Mouse (Mus musculus): ENCODE results near the gene Cry2. TPM values are rescaled to one million over a fixed set of nuclear protein-coding genes. Genes with fewer than 3 reads are reported as not detected.
A peak's percentile ranks its signal among the peaks of the same experiment; 100 is the strongest.

Cry2 gene
- polyA plus RNA-seq, 1 experiment from 2014 or later = 46.8 TPM

DNA sequence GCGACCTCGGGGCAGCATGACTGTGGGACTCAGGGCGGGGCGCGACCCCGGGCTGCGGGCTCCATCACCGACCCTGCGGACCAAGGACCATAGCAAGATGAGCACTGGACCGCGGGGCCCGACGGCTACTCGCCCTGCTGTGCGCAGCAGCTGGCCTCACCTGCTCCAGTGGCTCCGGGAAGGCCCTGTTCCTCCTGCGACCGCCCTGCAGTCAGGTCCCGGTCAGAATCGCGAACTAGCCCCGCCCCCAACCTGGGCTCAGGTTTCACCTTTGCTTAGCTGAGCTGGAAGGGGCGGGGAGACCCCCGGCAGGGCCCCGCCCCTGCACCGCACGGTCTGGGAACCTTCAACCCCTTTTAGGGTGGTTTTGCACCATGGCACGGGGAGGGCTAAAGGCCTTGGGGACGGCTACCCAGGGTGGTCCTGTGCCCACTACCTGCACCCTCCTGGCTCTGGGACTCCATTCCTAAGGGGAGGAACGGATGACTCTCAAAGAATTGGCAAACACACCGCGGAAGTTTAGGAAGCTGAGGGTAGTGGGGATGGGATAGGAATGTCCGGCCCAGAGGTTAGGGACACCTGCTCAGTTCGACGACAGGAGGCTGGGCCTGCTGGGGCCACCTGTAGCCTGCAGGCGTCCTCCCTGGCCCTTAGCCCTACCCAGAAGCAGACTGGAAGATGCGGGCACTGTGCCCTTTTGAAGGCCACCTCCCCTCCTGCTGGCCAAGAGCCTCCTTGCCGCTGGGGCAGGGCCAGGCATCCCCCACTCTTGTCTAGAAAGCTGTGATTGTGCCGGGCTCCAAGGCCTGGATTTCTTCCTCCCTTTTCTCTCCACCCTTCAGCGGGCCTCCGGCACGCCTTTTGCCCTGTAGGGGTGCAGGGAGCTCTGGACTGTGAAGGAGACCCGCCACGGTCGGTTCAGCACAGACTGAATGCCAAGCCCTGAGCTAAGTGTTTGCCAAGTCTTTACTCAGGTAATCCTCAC, 62.7 kb downstream of the Cry2 start:
- Histone ChIP-seq H3K9me3 (ENCODE audit: control insufficient read depth, low read length) (no peaks in the 10 kb centered on the region), H3K9ac (replicated peaks; ENCODE audit: low read depth, low read length) (peak overlapping the region; percentile 48), H3K27me3 (replicated peaks; ENCODE audit: control insufficient read depth, insufficient read depth, low read length) (peaks cover 15% of the 10 kb centered on the region), H3K4me3 (replicated peaks; ENCODE audit: low read length) (peak overlapping the region; percentile 25), H3K4me1 (replicated peaks; ENCODE audit: control insufficient read depth, insufficient read depth, low read length) (peaks cover 40% of the 10 kb centered on the region), H3K27ac (ENCODE audit: low read length) (no peak overlapping the region), H3K36me3 (ENCODE audit: control insufficient read depth, insufficient read depth) (no peaks in the 10 kb centered on the region), H3K4me2 (ENCODE audit: low read length) (peak overlapping the region; percentile 47)
- 2% methylated on average over 44 of the region's 45 CpGs for WGBS
- ATAC-seq = no peak

GRCm38 (mm10) chr2:92370375-92370774, 63.5 kb downstream of the Cry2 start:
- no peak overlapping the region for H3K27ac ChIP-seq (ENCODE audit: low read length)
- H3K4me1 ChIP-seq (replicated peaks; ENCODE audit: control insufficient read depth, insufficient read depth, low read length) = peaks cover 36% of the 10 kb centered on the region
- ATAC-seq = no peak
- H3K27me3 ChIP-seq (replicated peaks; ENCODE audit: control insufficient read depth, insufficient read depth, low read length) = peaks cover 15% of the 10 kb centered on the region
- peak overlapping the region; percentile 25 for H3K4me3 ChIP-seq (replicated peaks; ENCODE audit: low read length)
- H3K36me3 ChIP-seq (ENCODE audit: control insufficient read depth, insufficient read depth) = no peaks in the 10 kb centered on the region; the same call in 1 of the 2 replicates
- peak overlapping the region; percentile 47 for H3K4me2 ChIP-seq (ENCODE audit: low read length)
- H3K9ac ChIP-seq (replicated peaks; ENCODE audit: low read depth, low read length) = peak overlapping the region; percentile 48
- 11% methylated on average over 19 of the region's 19 CpGs for WGBS
- H3K9me3 ChIP-seq (ENCODE audit: control insufficient read depth, low read length) = no peaks in the 10 kb centered on the region

DNA sequence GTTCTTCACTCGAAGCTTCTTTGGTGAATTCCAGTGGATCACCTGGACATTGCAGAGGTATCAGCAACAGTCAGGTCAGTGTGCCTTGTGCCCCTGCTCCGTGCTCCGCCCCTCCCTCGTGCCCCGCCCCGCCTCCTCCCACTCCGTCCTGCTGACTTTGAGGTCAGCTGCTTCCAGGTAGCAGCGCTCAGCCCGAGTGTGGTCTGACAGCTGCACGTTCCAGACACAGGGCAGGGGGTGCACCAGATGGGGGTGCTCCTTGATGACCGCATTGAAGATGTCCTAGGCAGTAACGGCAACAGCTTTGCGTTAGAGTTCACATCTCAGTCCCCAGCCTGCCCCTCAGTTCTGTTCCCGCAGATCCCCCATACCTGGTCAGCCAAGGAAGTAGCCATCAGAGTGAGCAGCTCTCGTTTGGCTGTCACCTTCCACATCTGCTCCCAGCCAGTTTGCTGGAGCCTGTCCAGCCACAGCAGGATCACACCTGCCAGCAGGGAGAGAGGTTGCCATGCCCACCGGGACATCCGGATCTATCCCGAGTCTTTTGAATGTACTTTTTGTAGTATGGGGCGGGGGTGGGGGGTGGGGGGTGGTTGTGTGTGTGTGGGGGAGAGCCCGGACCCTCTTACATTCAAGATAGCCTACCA, 66.3 kb downstream of the Cry2 start:
- Histone ChIP-seq H3K4me2 (ENCODE audit: low read length) (no peak overlapping the region), H3K27ac (ENCODE audit: low read length) (no peak overlapping the region), H3K9ac (replicated peaks; ENCODE audit: low read depth, low read length) (no peak overlapping the region), H3K36me3 (ENCODE audit: control insufficient read depth, insufficient read depth) (peaks cover 8% of the 10 kb centered on the region; the same call in 1 of the 2 replicates), H3K9me3 (ENCODE audit: control insufficient read depth, low read length) (no peaks in the 10 kb centered on the region), H3K27me3 (replicated peaks; ENCODE audit: control insufficient read depth, insufficient read depth, low read length) (peaks cover 15% of the 10 kb centered on the region), H3K4me3 (replicated peaks; ENCODE audit: low read length) (no peak overlapping the region), H3K4me1 (replicated peaks; ENCODE audit: control insufficient read depth, insufficient read depth, low read length) (peaks cover 23% of the 10 kb centered on the region)
- 46% methylated on average over 20 of the region's 20 CpGs for WGBS
- no peak for ATAC-seq

DNA sequence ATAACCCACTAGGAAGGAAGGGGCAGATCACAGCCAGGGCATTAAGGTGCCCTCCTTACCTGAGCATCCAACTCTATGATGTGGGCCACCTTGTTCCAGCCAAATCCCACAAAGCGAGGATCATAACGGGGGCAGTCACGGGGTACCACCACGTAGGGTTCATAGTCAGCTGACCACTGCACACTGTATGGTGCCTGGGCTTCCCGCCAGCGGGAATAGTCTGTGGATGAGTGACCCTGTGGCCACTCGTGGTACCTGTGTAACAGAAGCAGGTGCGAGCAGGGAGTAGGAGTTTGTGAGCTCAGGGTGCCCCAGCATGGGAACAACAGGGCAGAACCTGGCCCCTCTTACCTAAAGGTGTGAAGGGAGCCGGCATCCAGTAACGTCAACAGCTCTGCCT, 68.3 kb downstream of the Cry2 start:
- Histone ChIP-seq H3K4me1 (replicated peaks; ENCODE audit: control insufficient read depth, insufficient read depth, low read length) (peaks cover 9% of the 10 kb centered on the region), H3K27ac (ENCODE audit: low read length) (no peak overlapping the region), H3K27me3 (replicated peaks; ENCODE audit: control insufficient read depth, insufficient read depth, low read length) (peaks cover 8% of the 10 kb centered on the region), H3K9ac (replicated peaks; ENCODE audit: low read depth, low read length) (no peak overlapping the region), H3K4me3 (replicated peaks; ENCODE audit: low read length) (no peak overlapping the region), H3K9me3 (ENCODE audit: control insufficient read depth, low read length) (no peaks in the 10 kb centered on the region), H3K36me3 (ENCODE audit: control insufficient read depth, insufficient read depth) (peaks cover 8% of the 10 kb centered on the region; the same call in 1 of the 2 replicates), H3K4me2 (ENCODE audit: low read length) (no peak overlapping the region)
- ATAC-seq = no peak
- 91% methylated on average over 10 of the region's 10 CpGs for WGBS

DNA sequence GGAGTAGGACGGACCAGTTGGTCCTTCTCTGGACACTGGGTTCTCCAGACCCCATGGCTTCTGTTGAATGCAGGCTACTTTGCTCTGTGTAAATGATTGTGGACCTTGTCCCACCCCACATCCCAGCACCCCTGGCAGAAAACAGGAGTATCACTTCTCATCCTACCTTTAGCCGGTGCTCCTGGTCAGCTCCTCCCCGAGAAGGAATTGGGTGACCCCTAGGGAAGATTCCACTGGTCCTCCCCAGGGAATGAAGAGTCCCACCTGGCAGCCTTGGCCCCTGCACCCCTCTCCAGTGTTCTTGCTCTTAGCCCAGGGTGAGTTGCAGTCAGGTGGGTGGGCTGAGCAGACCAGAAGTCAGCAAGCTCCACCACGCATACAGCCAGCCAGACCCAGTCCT, 69.8 kb downstream of the Cry2 start:
- Histone ChIP-seq H3K4me2 (ENCODE audit: low read length) (no peak overlapping the region), H3K36me3 (ENCODE audit: control insufficient read depth, insufficient read depth) (peaks cover 8% of the 10 kb centered on the region; the same call in 1 of the 2 replicates), H3K4me1 (replicated peaks; ENCODE audit: control insufficient read depth, insufficient read depth, low read length) (peaks cover 10% of the 10 kb centered on the region; the same call in 1 of the 2 replicates), H3K9ac (replicated peaks; ENCODE audit: low read depth, low read length) (no peak overlapping the region), H3K27me3 (replicated peaks; ENCODE audit: control insufficient read depth, insufficient read depth, low read length) (no peaks in the 10 kb centered on the region), H3K9me3 (ENCODE audit: control insufficient read depth, low read length) (no peaks in the 10 kb centered on the region), H3K4me3 (replicated peaks; ENCODE audit: low read length) (no peak overlapping the region), H3K27ac (ENCODE audit: low read length) (no peak overlapping the region)
- ATAC-seq = no peak
- 93% methylated on average over 4 of the region's 4 CpGs for WGBS

DNA sequence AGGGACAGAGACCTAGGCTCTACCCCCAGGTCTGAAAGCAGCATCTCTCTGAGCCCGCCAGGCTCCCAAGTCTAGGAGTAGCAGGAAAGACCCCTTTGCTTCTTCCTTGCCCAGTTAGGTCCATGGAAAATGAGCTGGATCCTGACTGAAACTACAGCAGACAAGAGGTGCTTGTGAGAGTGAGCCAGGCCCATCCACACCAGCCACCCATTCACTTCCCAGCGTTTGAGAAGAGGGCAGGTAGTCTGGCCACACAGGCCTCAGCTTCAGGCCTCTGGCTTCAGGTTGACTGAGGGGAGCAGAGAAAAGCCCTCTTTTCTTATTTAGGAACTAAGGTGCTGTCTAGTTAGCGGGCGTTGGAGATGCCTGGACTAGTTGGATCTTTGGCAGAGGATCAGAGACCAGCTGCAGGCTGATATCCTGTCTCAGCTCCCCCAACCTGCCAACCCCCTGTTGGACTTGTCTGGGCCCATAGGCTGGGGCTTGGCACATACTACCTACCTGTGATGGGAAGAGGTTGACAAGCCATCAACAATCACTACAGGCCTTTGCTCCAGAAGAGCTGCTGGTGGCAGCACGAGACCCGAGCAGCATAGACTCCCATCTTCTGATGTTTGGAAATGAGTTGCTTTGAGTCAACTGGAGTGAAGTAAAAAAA, 71.1 kb downstream of the Cry2 start:
- 89% methylated on average over 6 of the region's 6 CpGs for WGBS
- Histone ChIP-seq H3K4me2 (ENCODE audit: low read length) (no peak overlapping the region), H3K9me3 (ENCODE audit: control insufficient read depth, low read length) (no peaks in the 10 kb centered on the region), H3K4me3 (replicated peaks; ENCODE audit: low read length) (no peak overlapping the region), H3K4me1 (replicated peaks; ENCODE audit: control insufficient read depth, insufficient read depth, low read length) (peaks cover 10% of the 10 kb centered on the region; the same call in 1 of the 2 replicates), H3K9ac (replicated peaks; ENCODE audit: low read depth, low read length) (no peak overlapping the region), H3K27ac (ENCODE audit: low read length) (no peak overlapping the region), H3K36me3 (ENCODE audit: control insufficient read depth, insufficient read depth) (peaks cover 10% of the 10 kb centered on the region; the same call in 1 of the 2 replicates), H3K27me3 (replicated peaks; ENCODE audit: control insufficient read depth, insufficient read depth, low read length) (no peaks in the 10 kb centered on the region)
- ATAC-seq = no peak

DNA sequence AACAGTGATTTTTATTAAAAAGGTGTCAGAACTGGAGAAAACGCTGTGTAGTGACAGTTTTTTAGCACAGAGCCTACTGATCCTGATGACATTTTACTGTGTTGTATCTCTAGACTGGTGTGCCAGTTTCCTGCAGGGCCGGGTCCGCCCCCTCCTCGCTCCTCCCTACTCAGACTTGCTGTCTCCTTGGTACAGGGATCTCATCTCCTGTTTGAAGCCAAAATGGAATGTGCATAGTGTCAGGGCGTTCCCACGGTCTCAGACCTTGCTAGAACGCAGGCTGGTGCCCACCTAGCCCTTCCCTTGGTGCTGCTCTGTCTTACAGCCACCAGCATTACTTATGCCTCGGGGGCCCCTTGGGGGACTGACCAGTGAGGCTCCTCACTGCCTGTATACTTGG, 72.0 kb downstream of the Cry2 start:
- Histone ChIP-seq H3K4me3 (replicated peaks; ENCODE audit: low read length) (no peak overlapping the region), H3K4me2 (ENCODE audit: low read length) (no peak overlapping the region), H3K9ac (replicated peaks; ENCODE audit: low read depth, low read length) (no peak overlapping the region), H3K27ac (ENCODE audit: low read length) (no peak overlapping the region), H3K9me3 (ENCODE audit: control insufficient read depth, low read length) (no peaks in the 10 kb centered on the region), H3K4me1 (replicated peaks; ENCODE audit: control insufficient read depth, insufficient read depth, low read length) (peaks cover 10% of the 10 kb centered on the region; the same call in 1 of the 2 replicates), H3K27me3 (replicated peaks; ENCODE audit: control insufficient read depth, insufficient read depth, low read length) (no peaks in the 10 kb centered on the region), H3K36me3 (ENCODE audit: control insufficient read depth, insufficient read depth) (peaks cover 14% of the 10 kb centered on the region; the same call in 1 of the 2 replicates)
- ATAC-seq = no peak
- 87% methylated on average over 8 of the region's 8 CpGs for WGBS

DNA sequence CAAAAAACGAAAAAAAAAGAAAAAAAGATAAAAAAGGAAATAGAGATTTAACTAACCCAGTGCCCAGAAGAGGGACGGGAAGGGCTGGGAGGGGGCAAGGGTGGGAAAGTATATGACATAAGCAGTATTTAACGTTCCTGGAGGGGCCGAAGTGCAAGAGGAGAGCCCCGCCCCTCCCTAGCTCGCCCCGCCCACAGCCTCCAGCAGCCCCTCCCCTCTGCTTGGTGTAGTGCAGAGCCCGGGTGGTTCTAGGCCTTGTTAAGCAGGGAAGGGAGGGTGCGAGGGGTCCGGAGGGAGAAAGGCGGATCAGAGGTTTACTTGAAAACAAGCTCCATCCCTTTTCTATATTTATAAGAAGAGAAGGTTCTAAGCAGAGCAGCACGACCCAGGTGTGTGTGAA, 73.0 kb downstream of the Cry2 start:
- Histone ChIP-seq H3K36me3 (ENCODE audit: control insufficient read depth, insufficient read depth) (peaks cover 19% of the 10 kb centered on the region; the same call in 1 of the 2 replicates), H3K27ac (ENCODE audit: low read length) (peak overlapping the region; percentile 20; the same call in 1 of the 2 replicates), H3K27me3 (replicated peaks; ENCODE audit: control insufficient read depth, insufficient read depth, low read length) (no peaks in the 10 kb centered on the region), H3K9ac (replicated peaks; ENCODE audit: low read depth, low read length) (no peak overlapping the region), H3K4me1 (replicated peaks; ENCODE audit: control insufficient read depth, insufficient read depth, low read length) (peaks cover 10% of the 10 kb centered on the region; the same call in 1 of the 2 replicates), H3K4me2 (ENCODE audit: low read length) (no peak overlapping the region), H3K4me3 (replicated peaks; ENCODE audit: low read length) (no peak overlapping the region), H3K9me3 (ENCODE audit: control insufficient read depth, low read length) (no peaks in the 10 kb centered on the region)
- peak; percentile 50; the same call in 1 of the 2 replicates for ATAC-seq
- WGBS = 20% methylated on average over 12 of the region's 12 CpGs
